Mouse (Mus musculus): ENCODE results near the gene Arhgap44. TPM values are rescaled to one million over a fixed set of nuclear protein-coding genes. Genes with fewer than 3 reads are reported as not detected.
A peak's percentile ranks its signal among the peaks of the same experiment; 100 is the strongest.

Gene Arhgap44
- polyA plus RNA-seq, 1 experiment, result 82.9 TPM

GRCm38 (mm10) chr11:65158658-65158990 is 4.1 kb downstream of the Arhgap44 start:
- H3K4me1 ChIP-seq (ENCODE audit: control insufficient read depth, insufficient read depth, low read length), result peaks cover 22% of the 10 kb centered on the region
- no peaks in the 10 kb centered on the region for H3K27me3 ChIP-seq (ENCODE audit: control insufficient read depth, insufficient read depth, low read length)
- no peak overlapping the region for H3K4me3 ChIP-seq (replicated peaks; ENCODE audit: insufficient read depth, low read depth, low read length)
- TF ChIP-seq POLR2A (IDR thresholded peaks at IDR 0.05; ENCODE audit: borderline replicate concordance, insufficient read depth, low read length), result no peak
- no peak for TF ChIP-seq CTCF (IDR thresholded peaks at IDR 0.05; ENCODE audit: borderline replicate concordance, insufficient read depth, low read depth, low read length)
- 92% methylated on average over 5 of the region's 5 CpGs for WGBS
- no peak overlapping the region for H3K27ac ChIP-seq (ENCODE audit: insufficient read depth, low read length)
- no peak for DNase-seq

GRCm38 (mm10) chr11:65157966-65158657 is 4.6 kb downstream of the Arhgap44 start:
- WGBS, result 51% methylated on average over 20 of the region's 20 CpGs
- H3K27me3 ChIP-seq (ENCODE audit: control insufficient read depth, insufficient read depth, low read length), result no peaks in the 10 kb centered on the region
- peaks cover 24% of the 10 kb centered on the region for H3K4me1 ChIP-seq (ENCODE audit: control insufficient read depth, insufficient read depth, low read length)
- peak in 1 of 2 experiments; percentile 42 for DNase-seq
- H3K27ac ChIP-seq (ENCODE audit: insufficient read depth, low read length), result no peak overlapping the region
- TF ChIP-seq CTCF (IDR thresholded peaks at IDR 0.05; ENCODE audit: borderline replicate concordance, insufficient read depth, low read depth, low read length), result no peak
- no peak for TF ChIP-seq POLR2A (IDR thresholded peaks at IDR 0.05; ENCODE audit: borderline replicate concordance, insufficient read depth, low read length)
- H3K4me3 ChIP-seq (replicated peaks; ENCODE audit: insufficient read depth, low read depth, low read length), result peak overlapping the region; percentile 7

DNA sequence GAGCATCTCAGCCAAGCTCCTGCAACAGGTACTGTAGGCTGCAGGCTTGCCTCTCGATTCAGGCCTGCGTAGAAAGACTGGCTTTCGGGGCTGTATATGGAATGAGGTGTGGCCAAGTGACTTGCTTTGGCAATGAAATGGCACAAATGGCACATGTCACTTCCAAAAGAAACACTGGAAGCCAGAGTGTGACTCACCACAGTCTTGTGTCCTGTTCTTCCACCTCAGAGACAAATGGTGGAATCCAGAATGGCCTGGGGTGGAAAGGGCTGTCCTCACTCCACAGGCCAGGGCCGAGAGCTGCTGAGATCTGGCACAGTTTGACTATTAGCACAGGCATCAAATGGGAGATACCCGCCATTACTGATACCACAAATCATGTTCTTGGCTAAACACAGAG is 9.8 kb downstream of the Arhgap44 start:
- Histone ChIP-seq H3K4me1 (ENCODE audit: control insufficient read depth, insufficient read depth, low read length) (peaks cover 37% of the 10 kb centered on the region), H3K27ac (ENCODE audit: insufficient read depth, low read length) (no peak overlapping the region; the same call in 1 of the 2 replicates), H3K27me3 (ENCODE audit: control insufficient read depth, insufficient read depth, low read length) (no peaks in the 10 kb centered on the region), H3K4me3 (replicated peaks; ENCODE audit: insufficient read depth, low read depth, low read length) (no peak overlapping the region)
- DNase-seq, result peak; percentile 56 to 84
- no peak for TF ChIP-seq POLR2A (IDR thresholded peaks at IDR 0.05; ENCODE audit: borderline replicate concordance, insufficient read depth, low read length)
- 20% methylated on average over 5 of the region's 5 CpGs for WGBS

- WGBS, result 61% methylated on average over 7 of the region's 7 CpGs
- no peak for TF ChIP-seq POLR2A (IDR thresholded peaks at IDR 0.05; ENCODE audit: borderline replicate concordance, insufficient read depth, low read length)
- no peak for TF ChIP-seq CTCF (IDR thresholded peaks at IDR 0.05; ENCODE audit: borderline replicate concordance, insufficient read depth, low read depth, low read length)
- peaks cover 39% of the 10 kb centered on the region for H3K4me1 ChIP-seq (ENCODE audit: control insufficient read depth, insufficient read depth, low read length)
- no peak for DNase-seq
- no peak overlapping the region for H3K4me3 ChIP-seq (replicated peaks; ENCODE audit: insufficient read depth, low read depth, low read length)
- H3K27ac ChIP-seq (ENCODE audit: insufficient read depth, low read length), result no peak overlapping the region
- H3K27me3 ChIP-seq (ENCODE audit: control insufficient read depth, insufficient read depth, low read length), result no peaks in the 10 kb centered on the region
Observed at GRCm38 (mm10) chr11:65148441-65148840, 14.3 kb downstream of the Arhgap44 start.

DNA sequence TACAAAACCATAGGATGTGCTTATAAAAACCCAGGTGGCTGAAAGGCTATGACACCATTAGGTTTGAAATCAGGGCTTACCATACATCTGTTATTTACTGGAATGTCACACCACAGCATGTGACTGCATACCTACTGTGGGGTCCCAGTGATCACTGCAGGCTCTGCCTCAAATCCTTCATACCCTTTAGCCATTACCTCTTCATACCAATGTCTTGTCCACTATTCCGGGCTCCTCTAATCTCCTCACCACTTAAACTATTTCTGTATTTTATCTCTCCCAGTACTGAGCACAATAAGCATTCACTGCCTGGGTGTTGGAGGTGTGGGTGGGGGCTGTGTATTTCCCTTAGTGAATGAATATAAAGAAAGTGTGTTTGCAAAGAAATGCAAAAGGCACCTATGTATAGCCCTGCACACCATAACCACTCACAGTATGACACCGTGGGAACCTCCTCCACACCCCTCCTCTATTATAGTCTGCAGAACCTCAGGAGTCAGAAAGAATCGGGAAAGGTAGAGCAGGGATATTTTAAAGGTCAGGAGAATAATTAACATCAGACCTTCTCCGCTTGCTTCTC is 19.8 kb downstream of the Arhgap44 start:
- no peak overlapping the region for H3K4me3 ChIP-seq (replicated peaks; ENCODE audit: insufficient read depth, low read depth, low read length)
- DNase-seq, result no peak
- H3K27ac ChIP-seq (ENCODE audit: insufficient read depth, low read length), result no peak overlapping the region
- peaks cover 22% of the 10 kb centered on the region for H3K4me1 ChIP-seq (ENCODE audit: control insufficient read depth, insufficient read depth, low read length)
- WGBS, result 76% methylated on average over 4 of the region's 4 CpGs
- no peaks in the 10 kb centered on the region for H3K27me3 ChIP-seq (ENCODE audit: control insufficient read depth, insufficient read depth, low read length)
- TF ChIP-seq CTCF (IDR thresholded peaks at IDR 0.05; ENCODE audit: borderline replicate concordance, insufficient read depth, low read depth, low read length) (no peak), POLR2A (IDR thresholded peaks at IDR 0.05; ENCODE audit: borderline replicate concordance, insufficient read depth, low read length) (no peak)

DNA sequence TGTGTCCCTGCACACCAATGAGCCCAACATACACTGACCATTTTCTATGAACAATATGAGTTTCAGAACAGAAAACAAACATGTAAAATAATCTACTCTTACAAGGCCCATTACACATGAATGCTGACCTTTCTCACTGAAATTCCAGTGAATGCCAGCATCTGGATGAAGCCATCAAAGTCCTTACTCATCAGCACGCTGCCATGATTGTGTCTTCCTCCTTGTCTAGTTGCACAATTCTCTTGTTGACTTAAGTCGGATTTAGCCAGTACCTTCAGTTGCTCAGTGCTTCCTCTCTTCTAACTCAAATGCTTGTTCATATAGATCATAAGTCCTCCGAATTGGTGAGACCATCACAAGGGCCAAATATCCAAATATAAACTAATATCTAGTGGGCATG is 23.7 kb downstream of the Arhgap44 start:
- TF ChIP-seq POLR2A (IDR thresholded peaks at IDR 0.05; ENCODE audit: borderline replicate concordance, insufficient read depth, low read length) (no peak), CTCF (IDR thresholded peaks at IDR 0.05; ENCODE audit: borderline replicate concordance, insufficient read depth, low read depth, low read length) (no peak)
- 72% methylated on average over 3 of the region's 3 CpGs for WGBS

GRCm38 (mm10) chr11:65137145-65137652 is 25.6 kb downstream of the Arhgap44 start:
- TF ChIP-seq POLR2A (IDR thresholded peaks at IDR 0.05; ENCODE audit: borderline replicate concordance, insufficient read depth, low read length), result no peak
- no peak for TF ChIP-seq CTCF (IDR thresholded peaks at IDR 0.05; ENCODE audit: borderline replicate concordance, insufficient read depth, low read depth, low read length)
- WGBS, result 61% methylated on average over 2 of the region's 2 CpGs
- H3K4me3 ChIP-seq (replicated peaks; ENCODE audit: insufficient read depth, low read depth, low read length), result no peak overlapping the region
- no peaks in the 10 kb centered on the region for H3K27me3 ChIP-seq (ENCODE audit: control insufficient read depth, insufficient read depth, low read length)
- DNase-seq, result peak in 1 of 2 experiments; percentile 32
- H3K4me1 ChIP-seq (ENCODE audit: control insufficient read depth, insufficient read depth, low read length), result peaks cover 35% of the 10 kb centered on the region
- H3K27ac ChIP-seq (ENCODE audit: insufficient read depth, low read length), result no peak overlapping the region

More for the DNA sequence above, 23.7 kb downstream of the Arhgap44 start:
- Histone ChIP-seq H3K4me3 (replicated peaks; ENCODE audit: insufficient read depth, low read depth, low read length) (no peak overlapping the region), H3K4me1 (ENCODE audit: control insufficient read depth, insufficient read depth, low read length) (peaks cover 35% of the 10 kb centered on the region), H3K27ac (ENCODE audit: insufficient read depth, low read length) (no peak overlapping the region), H3K27me3 (ENCODE audit: control insufficient read depth, insufficient read depth, low read length) (no peaks in the 10 kb centered on the region)
- no peak for DNase-seq

DNA sequence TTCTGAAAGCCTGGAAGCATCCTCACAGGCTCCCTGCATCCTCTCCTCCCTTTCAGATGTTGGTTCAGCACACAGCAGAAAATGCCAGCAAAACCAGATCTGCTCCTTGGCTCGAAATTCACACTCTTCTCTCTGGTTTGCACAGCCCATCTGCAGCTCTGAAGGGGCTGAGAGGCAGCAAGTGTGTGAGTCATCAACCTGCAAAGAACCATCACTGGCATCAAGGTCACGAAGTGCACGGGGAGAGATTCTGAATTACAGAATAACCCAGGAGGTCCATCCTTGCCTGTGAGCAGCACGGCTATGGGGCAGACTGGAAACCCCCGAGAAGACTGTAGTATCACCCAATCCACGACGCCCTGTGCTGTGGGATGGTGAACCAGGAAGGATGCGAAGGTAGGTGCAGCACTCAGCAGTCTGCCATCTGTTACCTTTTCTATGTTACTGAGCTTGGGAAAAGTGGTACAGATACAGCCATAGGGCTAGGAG is 27.5 kb downstream of the Arhgap44 start:
- WGBS, result 16% methylated on average over 8 of the region's 8 CpGs
- peak; percentile 77 to 81 for DNase-seq
- TF ChIP-seq CTCF (IDR thresholded peaks at IDR 0.05; ENCODE audit: borderline replicate concordance, insufficient read depth, low read depth, low read length) (no peak), POLR2A (IDR thresholded peaks at IDR 0.05; ENCODE audit: borderline replicate concordance, insufficient read depth, low read length) (0 out of 2 replicates have a peak, but pooled peaks have one; percentile 10)
- peaks cover 44% of the 10 kb centered on the region for H3K4me1 ChIP-seq (ENCODE audit: control insufficient read depth, insufficient read depth, low read length)
- peak overlapping the region; percentile 11 for H3K4me3 ChIP-seq (replicated peaks; ENCODE audit: insufficient read depth, low read depth, low read length)
- no peaks in the 10 kb centered on the region for H3K27me3 ChIP-seq (ENCODE audit: control insufficient read depth, insufficient read depth, low read length)
- H3K27ac ChIP-seq (ENCODE audit: insufficient read depth, low read length), result peak overlapping the region; percentile 88
